Mouse (Mus musculus): ENCODE data around the gene Dimt1. TPM values are rescaled to one million over a fixed set of nuclear protein-coding genes. Genes with fewer than 3 reads are reported as not detected.
"Not testable (repeated sequence)": the region's sequence is repeated elsewhere in the genome, so short reads cannot be mapped to it uniquely, and the experiment has no call there.

The Dimt1 gene
- polyA plus RNA-seq, 1 experiment from 2014 or later, result 33.5 TPM

DNA sequence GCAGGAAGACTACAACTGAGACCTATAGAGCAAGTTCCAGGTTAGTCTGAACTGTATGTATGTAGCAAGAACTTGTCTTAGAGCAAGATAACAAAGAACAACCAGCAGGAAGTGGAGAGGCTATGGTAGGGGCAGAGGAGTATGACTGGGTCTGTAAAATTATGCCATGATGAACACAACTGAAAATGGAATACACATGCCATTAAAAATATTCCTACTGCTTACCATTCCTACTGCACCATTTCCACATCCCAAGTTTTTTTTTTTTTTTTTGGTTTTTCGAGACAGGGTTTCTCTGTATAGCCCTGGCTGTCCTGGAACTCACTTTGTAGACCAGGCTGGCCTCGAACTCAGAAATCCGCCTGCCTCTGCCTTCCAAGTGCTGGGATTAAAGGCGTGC lies 50.6 kb downstream of the Dimt1 start:
- H3K9me3 ChIP-seq; H3K4me3 ChIP-seq; ATAC-seq (ENCODE audit: low read depth); H3K27me3 ChIP-seq; H3K9ac ChIP-seq; H3K4me1 ChIP-seq (replicated peaks); H3K27ac ChIP-seq (replicated peaks); H3K36me3 ChIP-seq; H3K4me2 ChIP-seq: not testable (repeated sequence)
- WGBS, result 95% methylated on average over 4 of the region's 4 CpGs

- Histone ChIP-seq H3K27me3 (no peaks in the 10 kb centered on the region), H3K4me3 (no peak overlapping the region), H3K9ac (no peak overlapping the region), H3K4me2 (no peak overlapping the region), H3K9me3 (no peaks in the 10 kb centered on the region), H3K27ac (replicated peaks) (no peak overlapping the region), H3K36me3 (peaks cover 5% of the 10 kb centered on the region), H3K4me1 (replicated peaks) (no peaks in the 10 kb centered on the region; the same call in 1 of the 2 replicates)
- WGBS, result 86% methylated on average over 2 of the region's 2 CpGs
- ATAC-seq (ENCODE audit: low read depth), result no peak
Observed at GRCm38 (mm10) chr13:106998026-106998425, 51.1 kb downstream of the Dimt1 start.

- H3K36me3 ChIP-seq, result no peaks in the 10 kb centered on the region
- no peak overlapping the region for H3K4me2 ChIP-seq
- WGBS, result 90% methylated on average over 5 of the region's 5 CpGs
- H3K27me3 ChIP-seq, result no peaks in the 10 kb centered on the region
- no peak overlapping the region for H3K4me3 ChIP-seq
- no peak overlapping the region for H3K27ac ChIP-seq (replicated peaks)
- no peak overlapping the region for H3K9ac ChIP-seq
- no peaks in the 10 kb centered on the region; the same call in 1 of the 2 replicates for H3K4me1 ChIP-seq (replicated peaks)
- no peak for ATAC-seq (ENCODE audit: low read depth)
- no peaks in the 10 kb centered on the region for H3K9me3 ChIP-seq
Observed at GRCm38 (mm10) chr13:106998671-106999070, 51.7 kb downstream of the Dimt1 start.

DNA sequence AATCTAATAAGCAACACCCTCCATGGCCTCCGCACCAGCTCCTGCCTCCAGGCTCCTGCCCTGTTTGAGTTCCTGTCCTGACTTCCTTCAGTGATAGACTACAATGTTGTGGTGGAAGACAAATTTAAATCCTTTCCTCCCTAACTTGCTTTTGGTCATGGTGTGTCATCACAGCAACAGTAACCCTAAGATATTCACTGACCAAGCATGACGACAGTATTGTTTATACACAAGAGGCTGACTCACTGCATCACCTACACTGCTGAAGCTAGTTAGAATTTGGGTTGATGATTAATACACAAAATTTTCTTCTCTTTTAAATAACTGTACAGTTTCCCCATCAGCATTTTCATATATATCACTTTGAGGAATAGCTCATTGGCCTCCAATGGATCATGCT lies 56.3 kb downstream of the Dimt1 start:
- Histone ChIP-seq H3K4me1 (replicated peaks) (no peaks in the 10 kb centered on the region), H3K4me3 (no peak overlapping the region), H3K9ac (no peak overlapping the region), H3K9me3 (no peaks in the 10 kb centered on the region), H3K27me3 (no peaks in the 10 kb centered on the region), H3K27ac (replicated peaks) (no peak overlapping the region), H3K36me3 (no peaks in the 10 kb centered on the region), H3K4me2 (no peak overlapping the region)
- no peak for ATAC-seq (ENCODE audit: low read depth)
- 91% methylated on average over 2 of the region's 2 CpGs for WGBS

DNA sequence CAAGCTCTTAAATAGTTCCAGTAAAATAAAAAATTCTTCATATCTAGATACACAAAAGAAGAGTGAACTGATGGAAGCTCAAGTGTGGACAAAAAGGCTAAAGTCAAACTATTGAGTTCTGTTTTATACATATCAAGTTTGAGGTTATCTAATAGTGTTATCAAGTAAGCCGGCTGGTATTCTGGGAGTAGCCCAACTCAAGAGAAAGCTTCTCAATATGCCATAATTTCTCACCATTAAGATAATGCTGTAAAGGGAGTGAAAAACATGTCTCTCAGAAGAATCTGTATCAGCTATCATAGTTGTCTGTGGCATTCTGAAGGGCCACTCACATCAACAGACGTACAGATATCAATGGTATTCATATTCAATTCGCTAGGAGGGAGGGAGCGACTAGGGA lies 61.2 kb downstream of the Dimt1 start:
- H3K27ac ChIP-seq (replicated peaks), result no peak overlapping the region
- no peak overlapping the region for H3K4me2 ChIP-seq
- no peaks in the 10 kb centered on the region for H3K36me3 ChIP-seq
- H3K9ac ChIP-seq, result no peak overlapping the region
- H3K27me3 ChIP-seq, result no peaks in the 10 kb centered on the region
- H3K4me3 ChIP-seq, result no peak overlapping the region
- WGBS, result 91% methylated on average over 4 of the region's 4 CpGs
- no peak for ATAC-seq (ENCODE audit: low read depth)
- peaks cover 7% of the 10 kb centered on the region for H3K4me1 ChIP-seq (replicated peaks)
- no peaks in the 10 kb centered on the region for H3K9me3 ChIP-seq

Other genes starting within 250 kb of the Dimt1 start
- gene Ipo11, start 10.2 kb upstream of the Dimt1 start, polyA plus RNA-seq (2015; fragmentation: Nextera tagmentation; extraction: Ambion mirVana), result 32.8 and 36.3 TPM in 2 replicates
- 45.0 and 57.3 TPM in 2 replicates for gene Kif2a, start 75.0 kb downstream of the Dimt1 start, polyA plus RNA-seq (2015; fragmentation: Nextera tagmentation; extraction: Ambion mirVana)

Measured in neural tube, embryonic 13.5 days (tissue).